Mouse (Mus musculus) midbrain, embryonic 13.5 days (tissue): ENCODE measurements around the gene Igsf6. TPM values are rescaled to one million over a fixed set of nuclear protein-coding genes. Genes with fewer than 3 reads are reported as not detected.

ENCODE experiments used
- ATAC-seq: fragments of 200-750 bp; cut with Nextera tagmentation; 2 replicates; pipeline ENCODE4 v1.8.0; 2017; ENCODE audit warnings: mild to moderate bottlenecking, moderate TSS enrichment, moderate library complexity
- H3K27ac ChIP-seq: fragments of 300-500 bp; sonication (generic); 2 replicates; pipeline ENCODE4 v1.5.1; 2015; ENCODE audit warnings: inconsistent platforms, mild to moderate bottlenecking, moderate library complexity
- H3K27me3 ChIP-seq: fragments of 300-500 bp; sonication (generic); 2 replicates; pipeline ENCODE4 v1.6.1; 2015; ENCODE audit warnings: mild to moderate bottlenecking, inconsistent platforms
- H3K36me3 ChIP-seq: fragments of 300-500 bp; sonication (generic); 2 replicates; pipeline ENCODE4 v1.6.1; 2015; ENCODE audit warnings: mild to moderate bottlenecking, inconsistent platforms
- H3K4me1 ChIP-seq: fragments of 300-500 bp; sonication (generic); replicated peaks from 2 replicates; pipeline ENCODE4 v1.6.1; 2015; ENCODE audit warnings: inconsistent platforms
- H3K4me2 ChIP-seq: fragments of 300-500 bp; sonication (generic); replicated peaks from 2 replicates; pipeline ENCODE4 v1.6.1; 2015; ENCODE audit warnings: moderate library complexity, mild to moderate bottlenecking, inconsistent platforms
- H3K4me3 ChIP-seq: fragments of 300-500 bp; sonication (generic); replicated peaks from 2 replicates; pipeline ENCODE4 v1.5.1; 2015; ENCODE audit warnings: mild to moderate bottlenecking, inconsistent platforms
- H3K9ac ChIP-seq: fragments of 300-500 bp; sonication (generic); replicated peaks from 2 replicates; pipeline ENCODE4 v1.6.1; 2015; ENCODE audit warnings: mild to moderate bottlenecking, inconsistent platforms
- H3K9me3 ChIP-seq: fragments of 300-500 bp; sonication (generic); 2 replicates; pipeline ENCODE4 v1.6.1; 2016; ENCODE audit warnings: mild to moderate bottlenecking, inconsistent platforms
- WGBS: fragments of 180-500 bp; shearing (Covaris S2); methylation state at CpG from one replicate; pipeline ENCODE4 v1.1.7; 2015; 5-methylcytosine and 5-hydroxymethylcytosine counted together
- polyA plus RNA-seq: library from polyadenylated mRNA; unstranded; fragments of >200 nt; fragmentation: Nextera tagmentation; extraction: Ambion mirVana; gene quantifications from 2 replicates; pipeline ENCODE4 v1.2.1, GENCODE M21; 2015

The Igsf6 gene
- polyA plus RNA-seq, 1 experiment from 2014 or later: 0.87 TPM

- H3K27me3 ChIP-seq: peaks cover 20% of the 10 kb centered on the region
- no peak for ATAC-seq
- WGBS: 73% methylated on average over 3 of the region's 3 CpGs
- H3K36me3 ChIP-seq: no peaks in the 10 kb centered on the region
- H3K27ac ChIP-seq: no peak overlapping the region
- H3K9me3 ChIP-seq: no peaks in the 10 kb centered on the region
- no peak overlapping the region for H3K4me3 ChIP-seq
- no peak overlapping the region for H3K4me2 ChIP-seq
- no peaks in the 10 kb centered on the region for H3K4me1 ChIP-seq
- H3K9ac ChIP-seq: no peak overlapping the region
Measured at GRCm38 (mm10) chr7:121026300-121026699, 48.1 kb downstream of the Igsf6 start.

- WGBS: 84% methylated on average over 6 of the region's 6 CpGs
- H3K4me3 ChIP-seq: no peak overlapping the region
- H3K9ac ChIP-seq: no peak overlapping the region
- no peaks in the 10 kb centered on the region for H3K9me3 ChIP-seq
- no peak overlapping the region for H3K27ac ChIP-seq
- H3K36me3 ChIP-seq: no peaks in the 10 kb centered on the region
- no peak for ATAC-seq
- H3K27me3 ChIP-seq: peaks cover 15% of the 10 kb centered on the region
- H3K4me2 ChIP-seq: no peak overlapping the region
- H3K4me1 ChIP-seq: no peaks in the 10 kb centered on the region
Measured at GRCm38 (mm10) chr7:121025221-121026008, 49.0 kb downstream of the Igsf6 start.

- no peak for ATAC-seq
- H3K9ac ChIP-seq: no peak overlapping the region
Measured at GRCm38 (mm10) chr7:121020277-121020676, 54.1 kb downstream of the Igsf6 start.

GRCm38 (mm10) chr7:121018778-121019177, 55.6 kb downstream of the Igsf6 start:
- no peak overlapping the region for H3K4me2 ChIP-seq
- H3K9ac ChIP-seq: no peak overlapping the region
- WGBS: 87% methylated on average over 3 of the region's 3 CpGs
- no peak for ATAC-seq
- no peak overlapping the region for H3K27ac ChIP-seq
- H3K36me3 ChIP-seq: no peaks in the 10 kb centered on the region
- no peaks in the 10 kb centered on the region for H3K4me1 ChIP-seq
- H3K9me3 ChIP-seq: no peaks in the 10 kb centered on the region
- H3K4me3 ChIP-seq: no peak overlapping the region
- H3K27me3 ChIP-seq: no peaks in the 10 kb centered on the region

More at GRCm38 (mm10) chr7:121020277-121020676, 54.1 kb downstream of the Igsf6 start:
- 44% methylated on average over 8 of the region's 8 CpGs for WGBS
- Histone ChIP-seq H3K4me1 (no peaks in the 10 kb centered on the region), H3K27ac (no peak overlapping the region), H3K27me3 (0 out of 2 replicates have a peak, but pooled peaks cover 2% of the 10 kb centered on the region), H3K4me3 (no peak overlapping the region), H3K36me3 (no peaks in the 10 kb centered on the region), H3K9me3 (no peaks in the 10 kb centered on the region), H3K4me2 (no peak overlapping the region)

DNA sequence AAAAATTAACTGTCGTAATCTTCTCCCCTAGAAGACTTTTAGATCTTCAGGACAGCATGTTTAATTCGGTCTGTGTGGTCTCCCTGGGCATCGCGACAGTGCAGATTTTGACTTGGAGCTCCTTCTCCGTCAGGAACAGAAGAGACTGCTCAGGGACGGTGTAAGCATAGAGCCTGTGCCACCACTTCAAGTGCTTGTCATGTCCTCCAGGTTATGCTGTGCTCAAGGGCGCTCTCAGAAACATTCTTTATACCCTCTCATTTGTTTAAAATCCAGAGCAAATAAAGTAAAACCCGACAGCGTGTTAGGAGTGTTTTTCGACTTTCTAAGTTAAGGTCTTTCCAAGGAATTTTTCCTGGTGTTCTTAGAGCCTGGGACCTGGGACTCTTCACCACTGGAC, 59.9 kb downstream of the Igsf6 start:
- ATAC-seq: no peak
- no peaks in the 10 kb centered on the region for H3K36me3 ChIP-seq
- H3K9me3 ChIP-seq: no peaks in the 10 kb centered on the region
- no peak overlapping the region for H3K4me3 ChIP-seq
- WGBS: 91% methylated on average over 10 of the region's 10 CpGs
- H3K4me2 ChIP-seq: no peak overlapping the region
- no peaks in the 10 kb centered on the region for H3K4me1 ChIP-seq
- H3K9ac ChIP-seq: no peak overlapping the region
- H3K27me3 ChIP-seq: no peaks in the 10 kb centered on the region
- H3K27ac ChIP-seq: no peak overlapping the region

Other genes starting within 250 kb of the Igsf6 start
- 23.9 and 26.4 TPM in 2 replicates for gene Eef2k, start 231.7 kb downstream of the Igsf6 start, polyA plus RNA-seq
- gene Polr3e, start 156.8 kb downstream of the Igsf6 start, polyA plus RNA-seq: 24.6 and 27.7 TPM in 2 replicates
- 14.7 and 15.6 TPM in 2 replicates for gene Cdr2, start 92.3 kb downstream of the Igsf6 start, polyA plus RNA-seq
- not detected in 2 replicates for gene Mfsd13b, start 92.1 kb downstream of the Igsf6 start, polyA plus RNA-seq
- 210 and 214 TPM in 2 replicates for gene Mettl9, start 40.1 kb downstream of the Igsf6 start, polyA plus RNA-seq
- 0.13 and 0.19 TPM in 2 replicates for gene Otoa, start 7.1 kb upstream of the Igsf6 start, polyA plus RNA-seq